Mouse (Mus musculus) embryonic fibroblast, embryonic 13.5 days (primary cell): ENCODE measurements around the gene Rtn4r.

Experiments
- CTCF ChIP-seq: IDR thresholded peaks from 2 replicates; pipeline ENCODE4 v1.5.1; 2011; ENCODE audit warnings: mild to moderate bottlenecking, control low read depth, low read length, moderate library complexity, borderline replicate concordance; ENCODE audit not compliant: insufficient read depth
- POLR2A ChIP-seq: IDR thresholded peaks from 2 replicates; pipeline ENCODE4 v1.6.1; 2011; ENCODE audit warnings: low read depth, mild to moderate bottlenecking, control low read depth, low read length, moderate library complexity

DNA sequence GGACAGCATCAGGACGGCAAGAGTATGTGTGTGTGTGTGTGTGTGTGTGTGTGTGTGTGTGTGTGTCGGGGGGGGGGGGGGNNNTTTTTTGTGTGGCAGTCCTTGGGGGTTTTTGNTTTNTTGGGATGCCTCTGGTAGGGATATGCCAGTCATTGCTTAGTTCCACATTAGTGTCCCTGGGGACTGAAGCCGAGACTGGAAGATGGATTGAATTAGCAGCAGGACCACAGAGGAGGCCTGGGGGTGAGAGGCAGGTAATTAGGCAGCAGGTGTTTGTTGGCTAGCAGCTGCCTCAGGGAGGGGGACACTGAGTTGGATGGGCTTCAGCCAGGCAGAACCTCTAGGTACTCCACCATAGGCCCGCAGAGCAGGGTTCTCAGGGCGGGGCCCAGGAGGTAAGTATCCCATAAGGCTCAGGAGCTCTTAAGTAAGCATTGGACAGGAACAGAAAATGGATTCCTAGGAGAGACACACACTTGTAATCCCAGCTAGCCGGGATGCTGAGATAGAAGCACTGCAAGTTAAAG is 18.0 kb downstream of the Rtn4r start:
- TF ChIP-seq CTCF (no peak), POLR2A (no peak)
